Mouse (Mus musculus): Measurements from ENCODE around the gene Tpx2. TPM values are rescaled to one million over a fixed set of nuclear protein-coding genes. Genes with fewer than 3 reads are reported as not detected.
A peak's percentile ranks its signal among the peaks of the same experiment; 100 is the strongest.

The Tpx2 gene
- polyA plus RNA-seq, 1 experiment from 2014 or later, result 88.3 TPM

DNA sequence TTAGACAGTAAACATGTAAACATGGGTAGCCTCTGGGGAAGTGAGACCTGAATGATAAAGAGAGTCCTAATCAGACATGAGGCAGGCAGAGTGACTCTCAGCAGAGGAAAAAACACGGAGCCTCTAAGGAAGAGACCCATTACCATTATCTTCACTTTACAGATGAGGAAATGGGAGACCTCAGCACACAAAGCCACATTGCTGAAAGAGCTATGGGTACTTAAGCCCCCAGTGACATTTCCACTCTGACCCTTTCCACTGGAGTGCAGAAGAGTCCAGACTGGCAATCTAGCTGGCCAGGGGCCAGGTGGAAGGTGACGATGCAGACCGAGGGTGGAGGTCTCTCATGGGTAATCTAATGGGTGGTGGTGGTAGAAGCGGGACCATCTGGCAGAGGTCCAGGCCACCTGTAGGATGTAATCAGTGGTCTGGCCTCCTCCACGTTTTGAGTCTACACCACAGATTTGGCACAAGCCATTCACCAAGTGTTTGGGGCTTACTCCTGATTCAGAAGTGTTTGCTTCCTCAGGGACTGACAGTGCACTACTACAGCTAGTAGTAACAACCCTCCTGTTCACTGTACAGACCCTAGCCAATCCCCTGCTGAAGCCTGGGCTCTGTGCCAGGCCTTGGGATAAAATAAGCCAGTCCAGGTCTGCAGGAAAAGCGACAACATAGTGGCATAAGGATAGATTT is 30.0 kb upstream of the Tpx2 start:
- H3K9ac ChIP-seq (ENCODE audit: low read length), result no peak overlapping the region
- peaks cover 36% of the 10 kb centered on the region for H3K4me1 ChIP-seq (replicated peaks; ENCODE audit: control insufficient read depth, insufficient read depth, low read length)
- no peak overlapping the region for H3K4me3 ChIP-seq (ENCODE audit: low read depth, low read length)
- H3K27ac ChIP-seq (ENCODE audit: low read depth), result no peak overlapping the region; the same call in 1 of the 2 replicates
- no peak for DNase-seq (ENCODE audit: low spot score)
- no peaks in the 10 kb centered on the region; the same call in 1 of the 2 replicates for H3K9me3 ChIP-seq (ENCODE audit: control insufficient read depth, low read length)
- no peaks in the 10 kb centered on the region for H3K27me3 ChIP-seq (replicated peaks; ENCODE audit: control insufficient read depth, insufficient read depth, low read length)
- 54% methylated on average over 6 of the region's 6 CpGs for WGBS
- ATAC-seq (replicated peaks; ENCODE audit: low FRiP score, low TSS enrichment, low read depth), result peak; percentile 21; the same call in 1 of the 2 replicates
- no peak overlapping the region for H3K4me2 ChIP-seq (ENCODE audit: low read length)
- H3K36me3 ChIP-seq (ENCODE audit: control insufficient read depth, insufficient read depth, low read length), result peaks cover 18% of the 10 kb centered on the region

DNA sequence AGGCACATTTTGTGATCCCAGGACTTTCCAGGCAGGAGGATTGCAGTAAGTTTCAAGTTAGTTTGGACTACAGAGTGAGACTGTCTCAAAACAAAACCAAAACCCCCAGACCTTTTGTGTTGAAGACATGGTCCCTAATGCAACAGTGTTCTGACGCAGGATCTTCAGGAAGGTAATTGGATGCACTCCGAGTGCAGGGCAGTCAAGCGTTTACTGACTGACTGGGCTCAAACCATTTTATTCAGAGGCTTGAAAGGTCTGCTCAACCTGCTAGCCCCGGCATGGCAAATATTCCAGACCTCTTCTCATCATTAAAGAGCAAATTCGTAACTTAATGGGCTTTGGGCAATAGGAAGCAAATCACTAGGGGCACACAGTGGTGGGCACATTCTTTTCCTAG is 29.1 kb upstream of the Tpx2 start:
- DNase-seq (ENCODE audit: low spot score) (no peak), ATAC-seq (replicated peaks; ENCODE audit: low FRiP score, low TSS enrichment, low read depth) (no peak)
- WGBS, result 91% methylated on average over 5 of the region's 5 CpGs
- Histone ChIP-seq H3K9me3 (ENCODE audit: control insufficient read depth, low read length) (no peaks in the 10 kb centered on the region; the same call in 1 of the 2 replicates), H3K9ac (ENCODE audit: low read length) (no peak overlapping the region), H3K4me3 (ENCODE audit: low read depth, low read length) (no peak overlapping the region), H3K4me1 (replicated peaks; ENCODE audit: control insufficient read depth, insufficient read depth, low read length) (peaks cover 37% of the 10 kb centered on the region), H3K4me2 (ENCODE audit: low read length) (no peak overlapping the region), H3K27ac (ENCODE audit: low read depth) (no peak overlapping the region), H3K27me3 (replicated peaks; ENCODE audit: control insufficient read depth, insufficient read depth, low read length) (no peaks in the 10 kb centered on the region), H3K36me3 (ENCODE audit: control insufficient read depth, insufficient read depth, low read length) (peaks cover 18% of the 10 kb centered on the region)

DNA sequence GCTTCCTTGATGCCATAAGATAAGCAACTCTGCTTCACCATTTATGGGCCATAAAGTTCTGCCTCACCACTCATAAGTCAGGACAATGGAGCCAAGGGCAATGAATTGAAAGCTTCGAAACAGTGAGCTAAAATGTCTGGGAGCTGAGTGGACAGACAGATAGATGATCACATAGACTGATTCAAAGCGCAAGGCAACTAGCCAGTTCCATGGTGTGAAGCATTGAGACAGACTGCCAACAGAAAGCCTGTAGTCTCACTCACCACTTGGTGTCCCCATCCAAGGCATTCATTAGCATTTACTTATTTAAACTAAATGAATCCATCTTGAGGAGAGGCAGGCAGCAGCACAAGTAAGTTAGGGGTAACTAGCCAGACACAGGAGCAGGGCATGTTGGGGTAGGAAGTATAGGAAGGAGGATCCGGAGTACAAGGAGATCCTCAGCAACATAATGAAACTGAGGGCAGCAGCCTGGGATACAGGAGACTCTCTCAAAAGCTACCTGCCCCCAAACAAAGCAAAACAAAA is 28.6 kb upstream of the Tpx2 start:
- Histone ChIP-seq H3K4me3 (ENCODE audit: low read depth, low read length) (no peak overlapping the region), H3K4me1 (replicated peaks; ENCODE audit: control insufficient read depth, insufficient read depth, low read length) (peaks cover 37% of the 10 kb centered on the region), H3K27ac (ENCODE audit: low read depth) (no peak overlapping the region), H3K4me2 (ENCODE audit: low read length) (no peak overlapping the region), H3K36me3 (ENCODE audit: control insufficient read depth, insufficient read depth, low read length) (peaks cover 18% of the 10 kb centered on the region), H3K27me3 (replicated peaks; ENCODE audit: control insufficient read depth, insufficient read depth, low read length) (no peaks in the 10 kb centered on the region), H3K9ac (ENCODE audit: low read length) (no peak overlapping the region), H3K9me3 (ENCODE audit: control insufficient read depth, low read length) (no peaks in the 10 kb centered on the region; the same call in 1 of the 2 replicates)
- 92% methylated on average over 3 of the region's 3 CpGs for WGBS
- ATAC-seq (replicated peaks; ENCODE audit: low FRiP score, low TSS enrichment, low read depth) (no peak), DNase-seq (ENCODE audit: low spot score) (no peak)

DNA sequence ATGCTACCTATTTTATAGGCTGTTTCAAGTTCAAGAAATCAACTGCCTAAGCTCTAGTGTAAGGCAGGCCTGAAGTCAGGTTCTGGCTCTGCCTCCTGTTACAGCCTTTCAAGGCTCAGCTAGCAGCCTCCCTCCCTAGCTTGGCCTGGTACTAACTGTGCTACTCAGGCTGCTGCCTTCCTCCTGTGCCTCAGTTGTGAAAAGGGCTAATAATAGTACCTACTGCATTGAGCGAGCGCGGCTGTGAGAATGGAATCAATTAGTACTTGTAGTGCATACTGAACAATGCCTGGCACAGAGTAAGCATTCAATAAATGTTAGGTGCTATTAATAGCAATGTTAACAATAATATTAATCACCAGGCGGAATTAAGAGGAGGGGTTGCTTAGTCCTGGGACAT is 27.8 kb upstream of the Tpx2 start:
- 89% methylated on average over 4 of the region's 4 CpGs for WGBS
- peaks cover 18% of the 10 kb centered on the region for H3K36me3 ChIP-seq (ENCODE audit: control insufficient read depth, insufficient read depth, low read length)
- no peak overlapping the region for H3K9ac ChIP-seq (ENCODE audit: low read length)
- H3K27me3 ChIP-seq (replicated peaks; ENCODE audit: control insufficient read depth, insufficient read depth, low read length), result no peaks in the 10 kb centered on the region
- H3K4me2 ChIP-seq (ENCODE audit: low read length), result no peak overlapping the region
- H3K4me1 ChIP-seq (replicated peaks; ENCODE audit: control insufficient read depth, insufficient read depth, low read length), result peaks cover 37% of the 10 kb centered on the region
- H3K9me3 ChIP-seq (ENCODE audit: control insufficient read depth, low read length), result no peaks in the 10 kb centered on the region; the same call in 1 of the 2 replicates
- DNase-seq (ENCODE audit: low spot score), result no peak
- peak overlapping the region; percentile 14; the same call in 1 of the 2 replicates for H3K27ac ChIP-seq (ENCODE audit: low read depth)
- no peak for ATAC-seq (replicated peaks; ENCODE audit: low FRiP score, low TSS enrichment, low read depth)
- no peak overlapping the region for H3K4me3 ChIP-seq (ENCODE audit: low read depth, low read length)

DNA sequence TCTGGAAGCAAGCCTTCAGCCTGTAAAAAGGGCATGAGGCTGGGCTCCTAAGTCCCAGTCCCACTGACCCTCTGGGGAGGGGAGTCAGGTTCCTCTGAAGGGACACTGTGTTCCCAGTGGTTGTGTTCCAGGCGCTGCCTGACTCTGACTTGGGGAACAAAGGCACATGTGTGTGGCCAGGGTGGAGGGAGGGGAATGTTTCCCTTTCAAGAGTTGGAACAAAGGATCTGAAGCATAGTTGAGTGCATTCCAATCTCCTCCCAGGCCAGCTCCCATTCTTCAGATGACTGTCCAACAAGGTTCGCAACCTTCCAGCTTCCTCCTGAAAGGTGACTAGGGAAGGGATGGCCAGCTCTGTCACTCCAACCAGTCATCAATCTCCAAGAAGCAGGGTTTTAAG is 27.4 kb upstream of the Tpx2 start:
- no peak for DNase-seq (ENCODE audit: low spot score)
- Histone ChIP-seq H3K9ac (ENCODE audit: low read length) (no peak overlapping the region), H3K4me3 (ENCODE audit: low read depth, low read length) (no peak overlapping the region), H3K27ac (ENCODE audit: low read depth) (peak overlapping the region; percentile 14; the same call in 1 of the 2 replicates), H3K9me3 (ENCODE audit: control insufficient read depth, low read length) (no peaks in the 10 kb centered on the region; the same call in 1 of the 2 replicates), H3K27me3 (replicated peaks; ENCODE audit: control insufficient read depth, insufficient read depth, low read length) (no peaks in the 10 kb centered on the region), H3K36me3 (ENCODE audit: control insufficient read depth, insufficient read depth, low read length) (peaks cover 18% of the 10 kb centered on the region), H3K4me2 (ENCODE audit: low read length) (no peak overlapping the region), H3K4me1 (replicated peaks; ENCODE audit: control insufficient read depth, insufficient read depth, low read length) (peaks cover 37% of the 10 kb centered on the region)
- no peak; the same call in 1 of the 2 replicates for ATAC-seq (replicated peaks; ENCODE audit: low FRiP score, low TSS enrichment, low read depth)
- WGBS, result 67% methylated on average over 2 of the region's 2 CpGs

DNA sequence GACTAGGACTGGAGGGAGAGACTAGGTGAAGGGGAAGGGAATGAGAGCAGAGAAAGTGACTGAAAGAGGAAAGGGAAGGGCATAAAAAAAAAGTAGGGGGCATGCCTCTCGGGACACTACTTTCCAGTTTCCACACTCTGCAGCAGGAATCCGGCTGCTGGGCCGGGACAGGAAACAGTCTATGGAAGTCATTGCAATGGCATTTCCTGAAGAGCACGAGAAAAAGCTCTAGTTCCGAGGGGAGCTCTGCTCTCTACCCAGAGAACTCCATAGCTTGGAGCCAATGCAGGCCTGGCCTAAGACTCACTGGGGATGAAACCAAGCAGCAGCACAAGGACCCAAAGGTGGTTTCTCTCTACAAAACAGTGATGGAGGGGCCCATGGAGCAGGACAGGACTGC is 26.7 kb upstream of the Tpx2 start:
- 26% methylated on average over 5 of the region's 5 CpGs for WGBS
- DNase-seq (ENCODE audit: low spot score), result no peak
- H3K4me1 ChIP-seq (replicated peaks; ENCODE audit: control insufficient read depth, insufficient read depth, low read length), result peaks cover 37% of the 10 kb centered on the region
- 0 out of 2 replicates have a peak, but pooled peaks have one; percentile 9 for ATAC-seq (replicated peaks; ENCODE audit: low FRiP score, low TSS enrichment, low read depth)
- no peaks in the 10 kb centered on the region; the same call in 1 of the 2 replicates for H3K9me3 ChIP-seq (ENCODE audit: control insufficient read depth, low read length)
- no peak overlapping the region for H3K4me3 ChIP-seq (ENCODE audit: low read depth, low read length)
- peaks cover 18% of the 10 kb centered on the region for H3K36me3 ChIP-seq (ENCODE audit: control insufficient read depth, insufficient read depth, low read length)
- peak overlapping the region; percentile 14; the same call in 1 of the 2 replicates for H3K27ac ChIP-seq (ENCODE audit: low read depth)
- H3K4me2 ChIP-seq (ENCODE audit: low read length), result 0 out of 2 replicates have a peak overlapping the region, but pooled peaks have one; percentile 2
- H3K27me3 ChIP-seq (replicated peaks; ENCODE audit: control insufficient read depth, insufficient read depth, low read length), result no peaks in the 10 kb centered on the region
- no peak overlapping the region for H3K9ac ChIP-seq (ENCODE audit: low read length)

DNA sequence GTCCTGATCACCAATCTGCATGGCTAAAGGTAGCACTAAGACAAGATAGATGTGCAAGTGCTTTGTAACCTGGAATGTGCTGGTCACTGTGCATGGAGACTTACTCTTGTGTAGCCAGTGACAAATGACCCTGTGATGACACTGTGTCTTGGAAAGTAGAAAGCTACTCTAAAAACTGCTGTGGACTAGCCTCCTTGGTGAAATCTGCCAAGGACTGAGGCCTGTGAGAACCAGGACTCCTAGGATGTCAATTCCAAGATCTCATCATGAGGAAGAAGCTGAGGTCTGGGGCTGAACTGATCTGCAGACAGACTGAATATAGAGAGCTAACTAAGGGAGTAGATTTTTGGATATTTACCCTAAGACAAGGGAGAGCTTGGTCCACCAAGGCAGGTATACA is 26.2 kb upstream of the Tpx2 start:
- no peak overlapping the region for H3K4me2 ChIP-seq (ENCODE audit: low read length)

DNA sequence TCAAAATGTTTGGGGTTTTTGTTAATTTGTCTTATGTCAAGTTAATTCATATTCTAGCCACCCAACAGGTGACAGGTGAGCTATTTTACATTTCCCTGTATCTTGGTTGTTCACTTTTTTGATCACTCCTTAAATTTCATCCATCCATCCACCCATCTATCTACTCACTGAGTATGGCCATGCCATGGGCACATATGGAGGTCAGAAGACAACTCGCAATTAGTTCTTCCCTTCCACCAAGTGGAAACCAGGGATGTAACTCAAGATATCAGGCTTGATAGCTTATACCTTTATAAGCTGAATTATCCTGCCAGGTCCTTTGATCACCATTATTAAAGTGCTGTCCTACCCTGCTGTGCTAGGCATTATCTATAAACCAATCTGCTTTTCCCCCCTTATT is 24.0 kb upstream of the Tpx2 start:
- H3K4me2 ChIP-seq (ENCODE audit: low read length), result no peak overlapping the region
- H3K4me3 ChIP-seq (ENCODE audit: low read depth, low read length), result no peak overlapping the region
- 93% methylated on average over 1 of the region's 1 CpGs for WGBS
- peaks cover 18% of the 10 kb centered on the region for H3K36me3 ChIP-seq (ENCODE audit: control insufficient read depth, insufficient read depth, low read length)
- H3K9me3 ChIP-seq (ENCODE audit: control insufficient read depth, low read length), result no peaks in the 10 kb centered on the region; the same call in 1 of the 2 replicates
- H3K9ac ChIP-seq (ENCODE audit: low read length), result no peak overlapping the region
- H3K4me1 ChIP-seq (replicated peaks; ENCODE audit: control insufficient read depth, insufficient read depth, low read length), result peaks cover 49% of the 10 kb centered on the region
- no peaks in the 10 kb centered on the region for H3K27me3 ChIP-seq (replicated peaks; ENCODE audit: control insufficient read depth, insufficient read depth, low read length)
- H3K27ac ChIP-seq (ENCODE audit: low read depth), result no peak overlapping the region
- ATAC-seq (replicated peaks; ENCODE audit: low FRiP score, low TSS enrichment, low read depth) (no peak), DNase-seq (ENCODE audit: low spot score) (no peak)

More for the DNA sequence above, 26.2 kb upstream of the Tpx2 start:
- Histone ChIP-seq H3K4me3 (ENCODE audit: low read depth, low read length) (no peak overlapping the region), H3K27me3 (replicated peaks; ENCODE audit: control insufficient read depth, insufficient read depth, low read length) (no peaks in the 10 kb centered on the region), H3K9me3 (ENCODE audit: control insufficient read depth, low read length) (no peaks in the 10 kb centered on the region; the same call in 1 of the 2 replicates), H3K9ac (ENCODE audit: low read length) (no peak overlapping the region), H3K27ac (ENCODE audit: low read depth) (peak overlapping the region; percentile 14), H3K36me3 (ENCODE audit: control insufficient read depth, insufficient read depth, low read length) (peaks cover 18% of the 10 kb centered on the region), H3K4me1 (replicated peaks; ENCODE audit: control insufficient read depth, insufficient read depth, low read length) (peaks cover 41% of the 10 kb centered on the region)
- no peak for DNase-seq (ENCODE audit: low spot score)
- ATAC-seq (replicated peaks; ENCODE audit: low FRiP score, low TSS enrichment, low read depth), result no peak
